Mouse (Mus musculus) forebrain, embryonic 16.5 days (tissue): ENCODE measurements around the gene Ppp2r5e. TPM values are rescaled to one million over a fixed set of nuclear protein-coding genes. Genes with fewer than 3 reads are reported as not detected.

ENCODE experiments used
- ATAC-seq: fragments of 200-750 bp; cut with Nextera tagmentation; 2 replicates; pipeline ENCODE4 v1.8.0; 2017; ENCODE audit warnings: mild to moderate bottlenecking, moderate library complexity
- H3K27ac ChIP-seq: fragments of 300-500 bp; sonication (generic); 2 replicates; pipeline ENCODE4 v1.5.1; 2014; ENCODE audit warnings: low read length, control low read depth
- H3K27me3 ChIP-seq: fragments of 300-500 bp; sonication (generic); replicated peaks from 2 replicates; pipeline ENCODE4 v1.6.1; 2014; ENCODE audit warnings: low read length; ENCODE audit not compliant: control insufficient read depth, insufficient read depth
- H3K36me3 ChIP-seq: fragments of 300-500 bp; sonication (generic); 2 replicates; pipeline ENCODE4 v1.6.1; 2014; ENCODE audit not compliant: control insufficient read depth, insufficient read depth
- H3K4me1 ChIP-seq: fragments of 300-500 bp; sonication (generic); replicated peaks from 2 replicates; pipeline ENCODE4 v1.6.1; 2014; ENCODE audit warnings: low read length; ENCODE audit not compliant: control insufficient read depth, insufficient read depth
- H3K4me2 ChIP-seq: fragments of 300-500 bp; sonication (generic); 2 replicates; pipeline ENCODE4 v1.6.1; 2014; ENCODE audit warnings: mild to moderate bottlenecking, low read length, control low read depth
- H3K4me3 ChIP-seq: fragments of 300-500 bp; sonication (generic); replicated peaks from 2 replicates; pipeline ENCODE4 v1.5.1; 2014; ENCODE audit warnings: mild to moderate bottlenecking, low read length, control low read depth
- H3K9ac ChIP-seq: fragments of 300-500 bp; sonication (generic); replicated peaks from 2 replicates; pipeline ENCODE4 v1.6.1; 2014; ENCODE audit warnings: low read depth, low read length, control low read depth
- H3K9me3 ChIP-seq: fragments of 300-500 bp; sonication (generic); 2 replicates; pipeline ENCODE4 v1.6.1; 2016; ENCODE audit warnings: low read length; ENCODE audit not compliant: control insufficient read depth
- WGBS: fragments of 180-500 bp; shearing (Covaris S2); extraction: QIAGEN DNeasy Blood & Tissue Kit; methylation state at CpG from one replicate; pipeline ENCODE4 v1.1.7; 2014; 5-methylcytosine and 5-hydroxymethylcytosine counted together
- polyA plus RNA-seq: library from polyadenylated mRNA; unstranded; fragments of >200 nt; fragmentation: Nextera tagmentation; extraction: Ambion mirVana; gene quantifications from 2 replicates; pipeline ENCODE4 v1.2.1, GENCODE M21; 2015

Ppp2r5e gene
- polyA plus RNA-seq, 1 experiment from 2014 or later, result 22.1 TPM

- H3K27ac ChIP-seq, result no peak overlapping the region
- H3K4me1 ChIP-seq, result peaks cover 8% of the 10 kb centered on the region
- no peaks in the 10 kb centered on the region for H3K9me3 ChIP-seq
- no peak overlapping the region for H3K4me2 ChIP-seq
- 95% methylated on average over 10 of the region's 10 CpGs for WGBS
- ATAC-seq, result no peak
- H3K9ac ChIP-seq, result no peak overlapping the region
- no peak overlapping the region for H3K4me3 ChIP-seq
- H3K27me3 ChIP-seq, result no peaks in the 10 kb centered on the region
- no peaks in the 10 kb centered on the region for H3K36me3 ChIP-seq
Observed at GRCm38 (mm10) chr12:75519181-75519940, 76.7 kb downstream of the Ppp2r5e start.

- no peaks in the 10 kb centered on the region for H3K36me3 ChIP-seq
- WGBS, result 78% methylated on average over 10 of the region's 10 CpGs
- H3K9me3 ChIP-seq, result no peaks in the 10 kb centered on the region
- H3K9ac ChIP-seq, result no peak overlapping the region
- H3K4me3 ChIP-seq, result no peak overlapping the region
- ATAC-seq, result no peak
- H3K27ac ChIP-seq, result no peak overlapping the region
- H3K4me1 ChIP-seq, result peaks cover 2% of the 10 kb centered on the region
- no peaks in the 10 kb centered on the region for H3K27me3 ChIP-seq
- no peak overlapping the region for H3K4me2 ChIP-seq
Observed at GRCm38 (mm10) chr12:75515301-75515906, 80.6 kb downstream of the Ppp2r5e start.

GRCm38 (mm10) chr12:75511520-75511919, 84.5 kb downstream of the Ppp2r5e start:
- Histone ChIP-seq H3K9ac (no peak overlapping the region), H3K27ac (no peak overlapping the region), H3K4me1 (no peaks in the 10 kb centered on the region), H3K4me2 (no peak overlapping the region), H3K27me3 (no peaks in the 10 kb centered on the region), H3K9me3 (no peaks in the 10 kb centered on the region), H3K36me3 (no peaks in the 10 kb centered on the region), H3K4me3 (no peak overlapping the region)
- WGBS, result 97% methylated on average over 2 of the region's 2 CpGs
- no peak for ATAC-seq

GRCm38 (mm10) chr12:75504991-75505650, 90.9 kb downstream of the Ppp2r5e start:
- Histone ChIP-seq H3K4me1 (no peaks in the 10 kb centered on the region), H3K9me3 (no peaks in the 10 kb centered on the region), H3K4me3 (no peak overlapping the region), H3K4me2 (no peak overlapping the region), H3K36me3 (no peaks in the 10 kb centered on the region), H3K9ac (no peak overlapping the region), H3K27ac (no peak overlapping the region), H3K27me3 (no peaks in the 10 kb centered on the region)
- no peak for ATAC-seq
- WGBS, result 75% methylated on average over 6 of the region's 6 CpGs

GRCm38 (mm10) chr12:75502664-75503063, 93.4 kb downstream of the Ppp2r5e start:
- no peaks in the 10 kb centered on the region for H3K4me1 ChIP-seq
- H3K27me3 ChIP-seq, result no peaks in the 10 kb centered on the region
- no peak for ATAC-seq
- 67% methylated on average over 4 of the region's 4 CpGs for WGBS
- no peaks in the 10 kb centered on the region for H3K9me3 ChIP-seq
- H3K4me3 ChIP-seq, result no peak overlapping the region
- no peaks in the 10 kb centered on the region for H3K36me3 ChIP-seq
- H3K4me2 ChIP-seq, result no peak overlapping the region
- H3K9ac ChIP-seq, result no peak overlapping the region
- H3K27ac ChIP-seq, result no peak overlapping the region

GRCm38 (mm10) chr12:75497698-75498097, 98.3 kb downstream of the Ppp2r5e start:
- WGBS, result 80% methylated on average over 1 of the region's 1 CpGs
- Histone ChIP-seq H3K27me3 (no peaks in the 10 kb centered on the region), H3K4me3 (no peak overlapping the region), H3K27ac (no peak overlapping the region), H3K36me3 (no peaks in the 10 kb centered on the region), H3K4me2 (no peak overlapping the region), H3K9ac (no peak overlapping the region), H3K4me1 (no peaks in the 10 kb centered on the region), H3K9me3 (no peaks in the 10 kb centered on the region)
- no peak for ATAC-seq

- no peak overlapping the region for H3K27ac ChIP-seq
- ATAC-seq, result no peak
- H3K36me3 ChIP-seq, result no peaks in the 10 kb centered on the region
- H3K27me3 ChIP-seq, result no peaks in the 10 kb centered on the region
- H3K9me3 ChIP-seq, result no peaks in the 10 kb centered on the region
- no peak overlapping the region for H3K4me3 ChIP-seq
- 78% methylated on average over 3 of the region's 3 CpGs for WGBS
- H3K9ac ChIP-seq, result no peak overlapping the region
- no peak overlapping the region for H3K4me2 ChIP-seq
- no peaks in the 10 kb centered on the region for H3K4me1 ChIP-seq
Observed at GRCm38 (mm10) chr12:75495636-75496035, 100.4 kb downstream of the Ppp2r5e start.

- 91% methylated on average over 3 of the region's 3 CpGs for WGBS
- Histone ChIP-seq H3K27ac (no peak overlapping the region), H3K36me3 (no peaks in the 10 kb centered on the region), H3K4me2 (no peak overlapping the region), H3K4me1 (no peaks in the 10 kb centered on the region), H3K4me3 (no peak overlapping the region), H3K9me3 (no peaks in the 10 kb centered on the region), H3K9ac (no peak overlapping the region), H3K27me3 (no peaks in the 10 kb centered on the region)
- ATAC-seq, result no peak
Observed at GRCm38 (mm10) chr12:75494643-75495042, 101.4 kb downstream of the Ppp2r5e start.

GRCm38 (mm10) chr12:75492549-75493327, 103.3 kb downstream of the Ppp2r5e start:
- H3K4me1 ChIP-seq, result no peaks in the 10 kb centered on the region
- WGBS, result 78% methylated on average over 3 of the region's 3 CpGs
- no peak overlapping the region for H3K4me3 ChIP-seq
- no peaks in the 10 kb centered on the region for H3K9me3 ChIP-seq
- no peaks in the 10 kb centered on the region for H3K36me3 ChIP-seq
- no peak for ATAC-seq
- H3K4me2 ChIP-seq, result no peak overlapping the region
- no peaks in the 10 kb centered on the region for H3K27me3 ChIP-seq
- H3K27ac ChIP-seq, result no peak overlapping the region
- no peak overlapping the region for H3K9ac ChIP-seq
